Mouse (Mus musculus) adrenal gland, postnatal 14 days (tissue): Measurements from ENCODE around the gene Slk. TPM values are rescaled to one million over a fixed set of nuclear protein-coding genes. Genes with fewer than 3 reads are reported as not detected.
A peak's percentile ranks its signal among the peaks of the same experiment; 100 is the strongest.

Experiments
- DNase-seq: peaks from one replicate; pipeline ENCODE4 v3.0.0; 2021; ENCODE audit warnings: mixed read lengths
- long read RNA-seq, 2 experiments: library from polyadenylated mRNA; stranded (forward); transcript quantifications; one replicate each; pipeline ENCODE4 v2.0.0; 2021
- total RNA-seq: library from RNA; stranded (reverse); gene quantifications from 2 replicates; pipeline ENCODE4 v1.2.3, GENCODE M21; 2021

Slk gene
- 49.7 and 51.1 TPM in 2 replicates for total RNA-seq
- long read RNA-seq, experiment 1, full-length matches to known transcripts = 5 of 10 reads
- long read RNA-seq, experiment 1, partial matches to known transcripts = 2 of 10 reads
- long read RNA-seq, experiment 1, other reads (novel, unspliced or antisense) = 3 of 10 reads
- long read RNA-seq, experiment 2, full-length matches to known transcripts = 7 of 14 reads
- long read RNA-seq, experiment 2, partial matches to known transcripts = 3 of 14 reads
- long read RNA-seq, experiment 2, other reads (novel, unspliced or antisense) = 4 of 14 reads

DNA sequence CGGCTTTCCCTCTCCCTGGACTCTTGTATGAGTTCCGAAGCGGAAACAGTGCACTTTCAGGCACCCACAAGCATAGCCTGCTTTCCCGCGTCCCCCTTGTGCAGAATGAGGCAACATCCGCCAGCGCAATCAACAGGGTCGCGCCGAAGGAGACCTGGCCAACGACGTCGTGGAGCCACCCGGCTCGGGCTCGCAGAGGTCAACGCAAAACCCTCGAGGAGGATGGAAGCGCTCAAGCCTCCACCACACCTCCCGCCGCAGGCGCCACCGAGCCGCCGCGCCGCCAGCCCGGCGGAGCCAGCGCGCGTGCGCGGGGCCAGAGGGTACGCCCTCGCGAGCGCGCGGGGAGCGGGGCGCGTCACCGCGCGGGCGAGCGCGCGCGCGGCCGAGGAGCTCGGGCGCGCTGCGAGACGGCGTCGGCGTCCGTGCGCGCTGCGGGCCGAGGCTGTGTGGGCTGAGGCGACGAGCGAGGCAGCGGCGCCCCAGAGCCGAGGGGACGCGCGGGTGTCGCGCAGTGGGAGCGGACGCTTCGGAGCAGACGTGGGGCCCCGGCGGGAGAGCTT, at the start of gene Slk:
TSS of gene Slk (plus strand) at position 454 of the 563 bp plus-strand sequence.
- peak; percentile 90 for DNase-seq

DNA sequence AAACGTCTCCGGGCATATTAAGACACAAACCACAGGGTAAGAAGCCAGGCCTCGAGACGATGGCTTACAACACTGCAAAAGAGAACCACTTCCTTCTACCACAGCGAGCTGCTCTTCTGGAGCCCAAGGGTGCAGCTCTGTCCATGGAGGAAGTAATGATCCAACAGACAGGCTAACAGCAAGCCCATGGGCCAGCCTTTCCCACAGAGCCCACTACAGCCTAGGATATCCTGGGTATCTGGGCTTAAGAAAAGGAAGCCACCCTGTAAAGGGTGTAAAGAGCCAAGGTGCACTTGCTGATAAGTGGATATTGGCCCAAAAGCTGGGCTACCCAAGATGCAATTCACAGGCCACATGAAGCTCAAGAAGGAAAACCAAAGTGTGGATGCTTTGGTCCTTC, 48.2 kb upstream of the Slk start:
- no peak for DNase-seq

DNA sequence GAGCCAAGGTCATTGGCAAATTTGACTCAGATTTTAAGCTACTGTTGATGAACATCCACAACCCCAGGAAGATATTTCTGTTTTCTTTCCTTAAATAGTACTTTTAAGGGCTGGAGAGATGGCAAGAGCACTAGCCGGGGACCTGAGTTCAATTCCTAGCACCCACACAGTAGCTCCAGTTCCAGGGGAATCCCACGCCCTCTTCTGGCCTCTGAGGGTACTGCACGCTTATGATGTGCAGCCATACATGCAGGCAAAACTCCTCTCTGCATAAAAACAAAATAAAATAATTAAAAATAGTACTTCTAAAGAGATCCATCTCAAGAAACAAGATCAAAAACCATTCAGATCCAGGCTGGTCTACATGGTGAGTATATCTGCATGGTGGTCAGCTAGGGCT, 47.0 kb upstream of the Slk start:
- no peak for DNase-seq

DNA sequence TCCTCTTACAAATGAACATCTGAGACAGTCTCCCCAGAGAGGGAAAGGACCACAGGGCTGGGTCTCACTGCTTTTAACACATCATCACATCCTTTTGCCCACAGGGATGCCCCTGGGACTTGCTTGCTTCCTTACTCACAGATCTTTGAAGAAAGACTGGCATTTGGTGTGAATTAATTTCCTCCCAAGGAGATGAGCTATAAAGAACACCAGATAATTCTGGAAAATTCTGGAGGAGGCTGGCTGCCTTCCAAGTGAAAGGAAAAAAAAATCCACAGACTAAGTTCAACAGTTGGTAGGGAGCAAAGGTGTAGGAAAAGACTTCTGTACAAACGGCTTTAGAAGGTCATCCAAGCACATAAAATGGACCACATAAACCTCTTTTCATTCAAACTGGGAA, 45.3 kb upstream of the Slk start:
- DNase-seq = no peak

DNA sequence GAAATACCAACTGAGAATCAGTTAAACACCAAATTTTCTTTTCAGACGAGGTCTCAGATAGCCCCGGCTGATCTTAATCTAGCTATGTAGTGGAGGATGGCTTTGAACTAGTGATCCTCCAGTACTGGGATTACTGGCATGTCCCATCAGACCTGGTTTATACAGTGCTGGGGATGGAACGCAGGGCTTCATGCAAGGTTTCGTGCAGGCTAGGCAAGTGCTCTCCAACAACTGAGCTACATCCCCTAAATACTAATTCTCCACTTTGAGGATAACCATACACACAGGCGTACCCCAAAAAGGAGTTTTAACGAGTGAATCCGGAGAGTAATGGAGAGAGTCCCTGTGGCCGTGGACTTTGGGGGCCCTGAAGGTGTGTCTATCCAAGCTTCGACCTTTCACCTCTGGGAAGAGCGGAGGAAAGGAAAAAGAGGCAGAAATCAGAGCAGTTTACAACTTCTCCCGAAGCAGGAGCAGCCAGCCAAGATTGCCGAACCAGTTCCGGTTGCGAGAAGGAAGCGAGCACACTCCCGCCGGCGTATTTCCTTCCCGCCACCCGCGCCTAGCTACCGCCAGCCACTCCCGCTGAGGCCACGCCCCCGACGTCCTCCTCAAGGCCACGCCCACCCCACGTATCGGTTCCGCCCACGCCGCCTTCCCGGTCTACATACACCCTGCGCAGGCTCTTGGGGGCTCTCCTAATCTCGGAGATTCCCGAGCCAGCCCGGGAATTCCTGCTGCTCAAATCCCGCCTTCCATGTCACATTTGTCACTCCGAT, 42.8 kb upstream of the Slk start:
- peak; percentile 99 for DNase-seq

DNA sequence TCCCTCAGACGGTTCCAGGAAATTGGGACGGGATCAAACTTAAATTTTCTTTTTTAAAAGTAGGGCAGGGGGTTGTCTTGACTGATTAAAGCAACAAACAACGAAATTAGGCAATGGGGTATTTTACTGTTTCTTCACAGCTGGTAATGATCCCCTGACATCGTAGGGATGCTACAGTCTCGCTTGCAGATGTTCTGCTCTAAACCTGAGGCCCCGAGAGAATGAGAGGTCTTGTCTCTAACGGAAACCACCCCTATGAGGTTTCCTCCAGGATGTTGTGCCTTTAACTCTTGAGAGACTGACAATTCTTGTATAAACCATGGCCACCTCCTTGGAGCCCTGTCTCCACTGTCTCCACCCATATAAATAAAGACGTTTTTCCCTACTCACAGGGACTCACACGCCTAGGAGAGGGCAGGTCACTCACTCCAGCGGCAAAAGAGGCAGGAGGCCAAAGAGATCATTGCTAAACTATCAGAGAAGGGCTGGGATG, 42.1 kb upstream of the Slk start, which contains the start of gene Stn1:
TSS of gene Stn1 (minus strand) at position 208 of the 493 bp plus-strand sequence.
- DNase-seq = peak; percentile 29

DNA sequence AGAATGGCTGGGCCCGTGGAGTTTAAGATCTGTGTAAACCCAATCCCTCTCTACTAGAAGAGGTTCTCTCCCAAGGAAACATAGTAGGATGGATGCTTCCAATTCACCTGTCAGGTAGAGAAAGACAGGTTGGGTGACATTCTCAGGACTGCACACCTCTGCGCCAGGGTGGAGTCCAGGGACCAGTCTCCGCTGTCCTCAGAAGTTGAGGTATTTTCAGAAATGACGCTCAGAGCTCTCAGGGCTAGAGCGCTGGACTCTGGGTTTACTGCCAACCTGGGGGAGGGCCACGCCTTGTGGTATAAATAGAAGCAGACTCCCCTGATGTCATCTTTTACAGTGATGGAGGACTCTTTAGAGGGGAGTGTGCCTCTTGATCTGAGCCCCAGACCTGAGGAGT, 41.6 kb upstream of the Slk start:
- no peak for DNase-seq

DNA sequence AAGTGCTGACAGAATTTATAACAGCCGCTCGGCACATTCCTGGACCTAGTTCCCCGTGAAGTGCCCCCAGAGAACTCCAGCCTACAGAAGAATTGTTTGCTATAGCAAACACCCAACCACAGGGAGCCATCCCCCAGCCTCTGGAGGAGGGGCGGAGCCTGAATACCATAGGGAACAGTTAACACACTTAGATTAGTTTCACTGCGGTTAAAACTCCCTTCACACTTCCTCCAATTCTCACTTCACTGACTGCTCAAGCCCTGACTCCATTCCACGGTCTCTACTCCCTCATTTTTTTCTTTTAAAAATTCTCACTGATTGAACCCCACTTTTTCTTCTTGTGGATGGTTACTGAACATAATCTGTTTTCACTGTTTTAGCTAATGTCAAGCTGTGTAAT, 40.7 kb upstream of the Slk start:
- DNase-seq = peak; percentile 22

DNA sequence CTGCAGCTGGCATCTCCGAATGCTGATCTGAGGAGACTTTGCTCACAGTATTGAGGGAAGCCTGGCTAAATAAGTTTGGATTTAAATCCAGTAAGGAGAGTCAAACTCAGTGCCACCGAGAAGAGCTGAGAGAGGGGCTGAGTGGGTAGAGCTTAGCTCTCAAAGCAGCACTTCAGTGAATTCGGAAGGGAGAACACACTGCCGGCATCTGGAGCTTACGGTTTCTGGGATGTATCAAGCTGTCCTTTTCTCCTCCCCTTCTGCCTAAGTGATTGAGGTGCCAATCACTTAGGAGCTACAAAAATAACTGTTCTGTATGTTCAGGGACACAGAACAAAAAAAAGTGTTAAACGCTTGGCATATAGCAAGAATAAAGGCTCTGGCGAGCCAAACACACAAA, 37.0 kb upstream of the Slk start:
- no peak for DNase-seq

DNA sequence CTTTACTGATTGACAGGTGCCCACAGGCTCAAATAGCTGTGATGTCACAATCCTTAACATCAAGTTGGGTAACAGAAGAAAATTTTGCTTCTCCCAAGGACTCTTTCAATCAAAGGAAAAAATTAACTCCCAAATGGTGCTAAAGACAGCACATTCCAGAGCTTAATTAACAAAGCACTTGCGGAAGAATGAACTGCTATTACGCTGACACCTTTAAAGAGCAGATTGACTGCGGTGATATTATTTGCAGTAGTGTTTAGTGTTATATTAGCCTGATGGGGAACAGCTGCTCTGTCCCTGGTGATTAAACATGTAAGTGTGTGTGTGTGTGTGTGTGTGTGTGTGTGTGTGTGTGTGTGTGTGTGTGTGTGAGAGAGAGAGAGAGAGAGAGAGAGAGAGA, 34.4 kb upstream of the Slk start:
- DNase-seq = no peak

DNA sequence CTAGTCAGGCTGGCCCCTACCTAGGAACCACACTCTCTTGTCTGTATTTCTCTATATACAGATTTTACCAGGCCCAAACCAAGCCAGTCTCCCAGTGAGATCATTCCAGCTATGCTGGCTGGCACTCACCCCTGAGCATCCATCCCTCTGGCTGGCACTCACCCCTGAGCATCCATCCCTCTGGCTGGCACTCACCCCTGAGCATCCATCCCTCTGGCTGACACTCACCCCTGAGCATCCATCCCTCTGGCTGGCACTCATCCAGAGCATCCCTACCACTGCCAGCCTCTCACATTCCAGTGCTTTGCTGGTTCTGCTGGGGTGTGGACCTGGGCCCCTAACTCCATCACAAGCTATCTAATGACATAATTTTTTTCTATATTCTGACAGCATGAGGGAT, 34.0 kb upstream of the Slk start:
- DNase-seq = no peak

DNA sequence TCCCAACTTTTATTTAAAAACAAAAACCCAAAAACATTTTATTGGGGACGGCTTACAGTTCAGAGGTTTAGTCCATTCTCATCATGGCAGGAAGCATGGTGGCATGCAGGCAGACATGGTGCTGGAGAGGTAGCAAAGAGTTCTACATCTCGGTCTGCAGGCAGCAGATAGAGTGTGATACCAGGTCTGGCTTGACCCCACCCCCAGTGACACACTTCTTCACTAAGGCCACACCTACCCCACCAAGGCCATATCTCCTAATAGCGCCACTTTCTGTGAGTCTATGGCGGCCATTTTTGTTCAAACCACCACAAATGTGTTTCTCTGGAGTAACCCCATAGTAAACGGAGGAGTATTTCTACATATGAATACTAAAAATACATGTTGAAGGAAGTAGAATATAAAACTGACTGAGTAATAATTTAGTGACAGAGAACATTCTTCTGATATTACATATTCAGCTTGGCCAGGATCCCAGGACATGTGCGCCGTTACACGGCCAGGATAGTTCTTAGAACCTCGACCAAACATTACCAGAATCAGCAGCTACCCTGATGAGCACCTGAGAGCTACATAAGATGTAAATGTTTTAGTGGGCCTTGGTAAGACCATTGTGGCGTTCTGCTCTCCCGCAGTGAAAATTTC, 30.9 kb upstream of the Slk start:
- DNase-seq = no peak

DNA sequence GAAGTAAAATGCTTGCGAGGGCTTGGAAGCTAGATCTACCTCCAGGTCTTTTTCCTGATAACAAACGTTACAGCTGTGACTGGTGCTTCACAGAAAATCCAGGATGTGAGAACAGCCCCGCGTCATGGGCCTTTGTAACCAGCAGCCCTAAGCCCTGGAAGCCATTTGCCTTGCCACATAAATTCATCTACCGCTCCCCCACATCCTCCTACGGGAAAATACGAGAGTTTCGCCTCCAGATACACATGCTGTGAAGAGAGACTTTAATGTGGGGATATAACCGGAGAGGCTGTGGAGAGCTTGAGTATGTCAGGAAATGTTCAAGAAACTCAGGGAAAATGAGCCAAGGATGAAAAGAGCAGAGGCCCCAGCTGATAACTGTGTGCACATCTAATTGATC, 30.3 kb upstream of the Slk start:
- DNase-seq = no peak

DNA sequence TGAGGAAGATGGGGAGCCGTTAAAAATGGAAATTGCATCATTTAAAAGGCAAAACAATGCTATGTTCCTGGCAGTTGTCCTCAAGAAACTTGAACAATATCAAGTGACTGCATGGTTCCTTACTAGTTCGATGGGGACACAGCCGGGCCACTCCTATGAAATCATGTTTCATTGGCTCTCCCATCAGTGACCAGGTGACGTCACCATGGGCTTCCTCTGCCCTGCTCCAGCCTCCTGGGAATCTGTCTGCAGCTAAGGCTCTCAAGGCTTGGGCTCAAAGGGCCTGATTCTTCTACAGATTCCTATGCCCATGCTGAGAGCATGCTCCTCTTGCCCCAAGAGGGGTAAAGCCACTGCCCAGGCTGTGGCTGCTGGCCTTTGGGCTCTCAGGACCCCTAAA, 29.9 kb upstream of the Slk start:
- DNase-seq = no peak

DNA sequence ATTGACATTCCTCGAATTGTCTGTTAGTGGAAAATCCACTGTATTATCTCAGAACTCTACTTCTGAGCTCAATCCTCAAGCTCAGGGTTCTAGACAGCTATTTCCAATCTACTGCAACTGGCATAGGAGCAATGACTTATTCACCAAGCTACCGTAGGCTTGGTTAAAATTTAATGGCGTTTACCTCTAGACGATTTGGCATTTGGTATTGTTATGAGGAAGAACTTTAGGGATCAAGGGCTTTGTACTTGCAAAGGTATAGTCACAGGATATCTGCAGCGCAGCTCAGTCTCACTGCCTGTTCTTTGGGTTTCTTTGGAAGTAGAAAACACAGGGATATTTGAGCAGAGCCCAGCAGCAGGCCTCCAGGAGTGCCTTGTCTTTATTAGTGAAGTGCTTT, 20.3 kb upstream of the Slk start:
- DNase-seq = no peak

DNA sequence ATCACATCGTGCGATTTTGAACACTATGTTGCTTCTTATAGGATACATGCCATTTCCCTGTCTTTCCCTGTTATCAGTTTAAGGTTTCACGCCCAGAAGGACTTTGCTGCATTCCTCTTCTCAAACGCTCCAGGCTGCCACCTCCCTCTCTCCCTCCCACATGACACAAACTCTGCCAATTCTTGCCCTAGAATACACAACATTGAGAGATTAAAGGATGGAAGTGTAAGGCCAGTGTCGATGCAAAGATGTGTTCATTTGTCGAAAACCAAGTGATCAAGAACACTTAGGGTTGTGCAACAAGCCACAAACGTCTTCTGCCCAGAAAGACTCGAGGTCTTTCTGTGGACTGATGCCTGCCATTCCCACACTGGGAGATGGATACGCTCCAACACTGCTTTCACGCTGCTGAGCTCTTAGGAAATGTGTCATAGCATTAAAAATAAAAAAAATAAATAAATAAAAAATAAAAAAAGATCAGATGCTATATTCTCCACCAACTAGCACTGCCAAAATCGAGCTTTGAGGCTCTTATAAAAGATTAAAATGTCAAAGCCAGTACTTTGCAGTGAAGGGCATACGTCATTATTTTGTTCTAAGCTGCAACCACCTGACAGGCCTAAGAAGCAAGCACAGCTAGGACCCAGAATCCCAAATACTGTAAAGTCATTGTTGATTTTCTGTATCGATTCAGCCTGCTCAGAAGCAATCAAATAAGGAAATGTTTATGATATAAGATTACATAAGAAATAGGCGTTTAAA, 19.5 kb upstream of the Slk start:
- DNase-seq = no peak

DNA sequence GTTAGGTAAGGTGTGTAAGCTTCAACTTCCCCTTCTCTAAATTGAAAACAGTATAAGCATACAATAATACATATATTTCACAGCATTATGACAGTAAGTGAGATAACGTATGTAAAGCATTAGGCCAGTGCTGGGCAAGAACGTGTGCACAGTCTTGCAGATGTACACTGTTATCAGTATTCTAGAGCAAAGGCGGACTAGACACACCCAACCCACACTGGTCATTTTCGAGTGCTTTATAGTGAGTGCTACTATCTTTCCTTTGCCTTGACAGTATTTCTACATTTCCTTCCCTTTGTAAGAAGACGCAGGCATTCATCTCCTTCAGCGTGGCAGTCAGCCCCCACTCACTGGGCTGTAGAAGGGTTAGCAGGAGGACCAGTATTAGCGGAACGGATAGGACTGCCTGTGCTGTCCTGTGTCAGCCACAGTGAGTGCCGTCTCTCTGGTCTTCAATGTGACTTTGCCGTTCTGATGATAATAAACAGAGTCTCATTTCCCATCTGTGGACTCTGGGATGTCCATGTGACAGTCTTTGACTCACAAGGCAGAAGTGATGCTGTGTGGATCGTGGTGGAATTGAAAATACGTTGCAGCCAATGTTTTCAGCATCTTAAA, 18.8 kb upstream of the Slk start:
- no peak for DNase-seq

DNA sequence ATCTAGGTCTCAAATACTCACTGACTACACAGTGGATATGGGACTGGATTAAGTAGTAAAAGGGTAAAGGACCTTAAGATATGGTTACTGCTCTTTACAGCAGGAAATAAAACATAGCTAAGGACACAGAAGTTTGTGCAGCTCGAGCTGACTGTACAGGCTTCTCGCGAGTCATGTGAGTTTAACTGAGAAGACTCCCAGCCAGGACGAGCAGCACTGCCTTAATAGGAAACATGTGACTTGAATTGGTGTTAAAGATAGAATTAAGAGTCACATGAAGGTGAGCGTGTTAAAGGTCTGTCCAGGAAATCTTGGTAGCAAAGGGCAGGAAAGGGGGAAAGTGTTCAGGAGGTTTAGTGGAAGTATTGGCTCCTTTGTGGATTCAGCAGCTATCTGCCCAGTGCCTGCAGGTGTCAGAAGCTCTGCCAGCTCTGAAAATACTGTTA, 17.5 kb upstream of the Slk start:
- DNase-seq = no peak

DNA sequence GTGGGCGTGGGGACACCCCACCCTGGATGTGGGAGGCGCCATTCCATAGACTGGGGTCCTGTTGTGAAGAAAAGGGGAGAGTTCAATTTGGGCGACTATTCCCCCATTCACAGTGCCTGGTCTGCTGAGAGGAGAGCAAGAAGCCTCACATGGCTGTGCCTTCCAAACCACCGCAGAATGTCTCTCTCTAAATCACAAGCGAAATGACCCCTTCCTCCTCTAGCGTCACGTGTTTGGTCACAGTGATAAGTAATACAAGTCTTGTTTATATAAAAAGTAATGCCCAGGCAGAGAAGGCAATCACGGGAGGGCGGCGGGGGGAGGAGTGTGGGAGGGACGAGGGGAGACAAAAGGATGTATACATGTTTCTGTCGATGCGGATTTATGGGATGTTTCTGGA, 15.8 kb upstream of the Slk start:
- DNase-seq = no peak

DNA sequence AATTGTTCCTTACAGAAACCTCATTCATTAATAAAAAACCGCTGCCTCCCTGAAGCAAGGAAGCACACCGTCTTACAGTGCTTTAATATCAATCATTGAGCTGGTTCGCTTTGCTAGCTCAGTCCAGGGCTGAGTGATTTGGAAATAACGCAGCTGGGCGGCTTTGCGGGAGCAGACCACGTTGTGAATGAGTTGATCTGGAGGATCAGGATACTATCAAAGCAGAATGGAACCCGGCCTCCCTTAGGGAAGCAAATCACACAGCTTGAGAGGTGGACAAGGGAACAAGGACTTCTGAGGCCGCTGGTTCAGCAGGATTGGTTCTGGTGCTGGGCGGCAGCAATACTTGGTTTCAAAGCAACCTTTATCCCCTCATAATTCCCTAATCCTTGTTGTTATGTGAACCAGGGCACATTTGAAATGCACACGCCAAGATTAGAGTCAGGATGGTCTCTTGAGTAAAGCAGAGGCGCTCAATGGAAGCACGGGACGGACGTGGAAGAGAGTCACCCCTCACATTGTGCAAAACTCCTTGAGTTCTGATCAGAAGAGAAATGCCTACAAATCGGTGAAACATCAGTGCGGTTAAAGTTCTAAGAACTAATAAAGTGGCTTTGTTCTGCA, 14.3 kb upstream of the Slk start:
- DNase-seq = no peak

DNA sequence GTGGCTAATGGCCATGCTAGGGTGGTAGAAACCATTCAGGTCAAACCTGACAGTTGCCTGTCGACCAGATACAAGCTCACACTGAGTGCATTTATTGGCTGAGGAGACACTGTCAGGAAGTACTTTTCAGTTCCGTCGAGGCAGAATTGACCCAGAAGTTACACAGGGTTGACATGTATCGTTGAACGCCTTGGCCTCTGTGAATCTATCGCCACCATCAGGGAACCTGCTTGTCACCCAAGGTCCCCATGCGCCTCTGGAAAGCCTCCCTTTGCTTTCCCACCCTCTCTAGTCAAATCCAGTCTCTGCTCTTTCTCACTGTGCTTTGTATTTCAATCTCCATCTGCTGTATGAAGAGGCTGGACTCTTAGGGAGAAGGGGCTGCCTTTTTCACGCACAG, 13.5 kb upstream of the Slk start:
- no peak for DNase-seq
